Mouse (Mus musculus): ENCODE results near the gene Sec1.
A peak's percentile ranks its signal among the peaks of the same experiment; 100 is the strongest.

The Sec1 gene

DNA sequence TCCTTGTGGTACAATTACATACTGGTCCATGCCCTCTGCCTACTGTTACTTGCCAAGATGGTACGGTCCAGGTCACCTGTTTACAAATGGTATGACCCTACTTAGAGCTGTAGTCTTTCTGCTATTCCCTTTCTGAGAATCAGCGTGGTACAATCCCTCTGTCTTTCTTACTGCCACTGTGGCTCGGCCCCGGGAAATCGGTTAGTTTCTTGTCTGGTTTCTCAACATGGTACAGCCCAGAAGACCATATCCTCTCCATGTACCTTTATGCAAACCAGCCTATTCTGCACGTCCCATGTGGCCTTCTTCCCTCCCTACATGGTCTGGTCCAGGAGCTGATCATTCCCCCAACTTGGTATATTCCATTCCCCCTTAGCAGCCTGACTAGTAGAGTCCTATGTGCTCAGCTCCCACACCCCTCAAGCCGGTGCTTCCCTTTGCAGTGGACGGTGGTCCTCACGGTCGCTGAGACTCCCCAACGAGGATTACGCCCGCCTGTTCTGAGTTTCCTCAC, 9.9 kb upstream of the Sec1 start:
- peak; percentile 93 for DNase-seq

DNA sequence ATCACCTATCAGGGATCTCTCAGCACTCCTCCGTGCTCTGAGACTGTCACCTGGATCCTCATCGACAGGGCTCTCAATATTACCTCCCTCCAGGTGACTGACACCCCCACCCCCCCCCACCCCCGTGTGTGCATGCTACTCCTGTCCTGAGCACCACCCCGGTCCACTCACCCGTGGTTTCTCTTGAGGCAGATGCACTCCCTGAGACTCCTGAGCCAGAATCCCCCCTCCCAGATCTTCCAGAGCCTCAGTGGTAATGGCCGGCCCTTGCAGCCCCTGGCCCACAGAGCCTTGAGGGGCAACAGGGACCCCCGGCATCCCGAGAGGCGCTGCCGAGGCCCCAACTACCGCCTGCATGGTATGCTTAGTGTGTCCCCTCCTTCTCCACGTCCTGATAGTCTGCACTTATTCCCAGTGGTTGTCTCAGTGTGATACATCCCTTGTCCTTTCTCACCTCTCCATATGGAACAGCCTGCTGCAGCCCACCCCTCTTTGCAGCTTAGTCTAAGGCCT, 9.4 kb upstream of the Sec1 start:
- DNase-seq = peak; percentile 85

DNA sequence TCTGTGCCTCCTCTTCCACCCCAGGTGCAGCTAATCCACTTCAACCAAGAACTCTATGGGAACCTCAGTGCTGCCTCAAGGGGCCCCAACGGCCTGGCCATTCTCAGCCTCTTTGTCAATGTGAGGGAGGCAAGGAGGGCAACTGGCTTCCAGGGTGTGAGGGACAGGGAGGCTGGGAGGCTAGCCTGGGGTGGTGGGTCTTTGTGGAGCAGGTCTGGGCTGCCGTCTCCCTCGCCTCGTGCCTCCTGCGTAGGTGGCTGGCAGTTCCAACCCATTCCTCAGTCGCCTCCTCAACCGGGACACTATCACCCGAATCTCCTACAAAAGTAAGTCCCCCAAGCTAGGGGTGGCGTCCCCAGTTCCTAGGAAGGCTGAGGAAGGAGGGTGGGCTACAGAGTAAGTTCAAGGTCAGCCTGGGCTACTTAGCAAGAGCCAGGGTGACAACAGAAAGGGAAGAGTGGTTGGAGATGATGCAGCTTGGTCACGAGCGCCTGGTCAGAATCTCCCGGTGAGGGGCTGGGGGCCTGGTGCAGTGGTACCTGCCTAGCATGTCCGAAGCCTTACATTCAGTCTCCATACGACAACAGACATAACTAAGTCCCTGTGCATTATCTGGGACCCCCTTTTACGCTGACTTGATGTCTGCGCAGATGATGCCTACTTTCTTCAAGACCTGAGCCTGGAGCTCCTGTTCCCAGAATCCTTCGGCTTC, 8.8 kb upstream of the Sec1 start:
- peak; percentile 72 for DNase-seq

DNA sequence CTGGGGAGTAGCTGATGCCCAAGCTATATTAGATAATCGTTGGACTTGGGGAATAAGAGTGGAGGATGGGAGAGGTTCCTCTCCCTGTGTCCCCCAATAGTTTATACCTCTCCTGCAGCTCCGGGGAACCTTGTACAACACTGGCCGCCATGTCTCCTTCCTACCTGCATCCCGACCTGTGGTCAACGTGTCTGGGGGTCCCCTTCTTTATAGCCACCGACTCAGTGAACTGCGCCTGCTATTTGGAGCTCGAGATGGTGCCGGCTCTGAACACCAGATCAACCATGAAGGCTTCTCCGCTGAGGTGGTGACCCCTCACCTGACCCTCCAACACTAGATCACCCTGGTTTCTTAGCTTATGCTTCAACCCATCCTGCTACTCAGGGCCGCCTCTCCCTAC, 8.1 kb upstream of the Sec1 start:
- DNase-seq = peak; percentile 64

DNA sequence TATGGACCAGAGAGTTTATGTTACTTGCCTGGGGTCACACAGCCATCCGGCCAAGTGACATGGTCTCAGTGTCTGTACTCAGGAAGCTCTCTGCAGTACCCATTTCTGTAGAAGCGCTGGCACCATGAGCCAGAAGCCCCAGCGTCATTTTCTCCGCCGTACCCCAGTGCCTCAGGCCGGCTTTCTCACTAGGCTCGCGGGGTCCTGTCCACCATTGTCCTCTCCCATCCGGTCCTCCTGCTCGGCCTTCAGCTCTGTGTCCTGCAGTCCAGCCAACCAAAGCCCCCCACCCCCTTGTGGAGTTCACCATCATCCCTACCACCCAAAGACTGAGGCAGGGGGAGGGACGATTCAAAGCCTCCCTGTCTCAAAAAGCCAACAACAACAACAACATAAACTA, 7.4 kb upstream of the Sec1 start:
- DNase-seq = peak; percentile 72

DNA sequence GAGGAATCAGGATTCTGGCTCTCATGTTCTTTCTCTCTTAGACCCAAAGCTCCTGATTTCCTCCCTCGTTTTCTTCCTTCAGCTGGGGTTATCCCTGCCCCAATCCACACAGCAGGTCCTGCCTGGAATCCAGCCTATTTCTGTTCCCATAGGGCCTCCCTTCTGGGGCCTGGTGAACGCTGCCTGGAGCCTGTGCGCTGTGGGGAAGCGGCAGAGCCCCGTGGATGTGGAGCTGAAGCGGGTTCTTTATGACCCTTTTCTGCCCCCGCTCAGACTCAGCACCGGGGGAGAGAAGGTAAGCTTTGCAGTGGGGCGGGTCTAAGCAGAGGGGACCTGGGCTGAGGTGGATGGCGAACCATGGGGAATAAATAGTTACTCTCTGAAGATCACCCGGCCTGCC, 6.9 kb upstream of the Sec1 start:
- DNase-seq = peak; percentile 71

DNA sequence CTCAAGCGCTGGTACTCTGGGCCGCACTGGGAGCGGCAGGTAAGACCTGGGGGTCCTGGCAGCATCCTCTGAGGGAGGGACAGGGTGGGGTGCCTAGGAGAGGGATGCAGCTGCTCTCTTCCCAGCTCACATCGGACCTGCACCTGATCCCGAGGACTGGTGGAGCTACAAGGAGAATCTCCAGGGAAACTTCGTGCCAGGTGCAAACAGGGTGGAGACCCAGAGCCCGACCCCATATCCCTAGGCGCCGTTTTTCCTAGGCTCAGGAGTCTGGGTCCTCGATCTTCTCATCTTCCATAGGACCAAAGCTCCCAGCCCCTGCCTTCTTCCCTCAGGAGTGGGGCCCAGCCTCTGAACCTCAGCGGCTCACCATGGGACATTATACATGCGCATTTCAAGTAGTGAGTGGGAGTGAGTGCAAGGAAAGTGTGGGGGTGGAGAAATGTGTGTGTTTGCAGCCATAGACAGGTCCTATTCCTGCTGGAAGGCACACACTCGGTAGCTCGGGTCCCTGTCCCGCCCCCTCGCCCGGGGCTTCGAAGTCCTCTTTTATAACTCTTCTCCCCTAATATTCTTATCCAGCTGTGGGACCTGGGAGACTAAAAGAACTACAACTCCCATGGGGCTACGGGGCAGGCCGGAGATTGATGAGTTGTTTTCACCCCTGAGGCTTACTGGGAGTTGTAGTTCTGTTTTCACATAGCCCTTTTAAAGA, 6.3 kb upstream of the Sec1 start:
- DNase-seq = peak; percentile 86

DNA sequence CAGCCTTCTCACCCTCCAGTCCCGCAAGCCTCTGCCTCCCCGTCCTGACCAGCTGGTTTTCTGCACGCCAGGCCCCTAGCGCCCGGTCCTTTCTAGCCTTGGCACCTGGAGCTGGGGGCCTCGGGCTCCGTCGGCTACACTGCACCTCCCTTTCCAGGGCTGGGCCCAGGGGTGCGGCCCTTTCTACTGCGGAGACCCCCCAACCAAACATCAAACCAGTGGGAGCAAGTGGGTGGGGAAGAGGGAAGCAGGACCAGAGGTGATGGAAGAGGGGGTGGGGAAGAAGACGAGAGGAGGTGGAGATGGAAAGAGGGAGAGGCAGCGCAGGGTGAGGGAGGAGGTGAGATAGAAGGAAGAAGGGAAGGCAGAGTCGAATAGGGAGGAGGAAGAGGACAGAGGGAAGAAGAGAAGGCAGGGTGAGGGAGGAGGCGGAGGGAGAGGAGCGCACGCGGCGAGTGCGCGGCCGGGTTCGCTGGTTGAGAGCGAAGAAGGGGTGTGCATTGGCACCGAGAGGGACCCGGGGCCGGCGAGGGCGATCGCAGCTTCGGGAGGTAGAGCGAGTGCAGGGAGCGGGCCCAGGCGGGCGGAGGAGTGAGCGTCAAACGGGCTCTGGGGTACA, 5.4 kb upstream of the Sec1 start, which contains the start of gene Car11:
Gene Car11, plus strand, starts transcription at position 321 of the 619 bp plus-strand sequence.
- peak; percentile 74 for DNase-seq

DNA sequence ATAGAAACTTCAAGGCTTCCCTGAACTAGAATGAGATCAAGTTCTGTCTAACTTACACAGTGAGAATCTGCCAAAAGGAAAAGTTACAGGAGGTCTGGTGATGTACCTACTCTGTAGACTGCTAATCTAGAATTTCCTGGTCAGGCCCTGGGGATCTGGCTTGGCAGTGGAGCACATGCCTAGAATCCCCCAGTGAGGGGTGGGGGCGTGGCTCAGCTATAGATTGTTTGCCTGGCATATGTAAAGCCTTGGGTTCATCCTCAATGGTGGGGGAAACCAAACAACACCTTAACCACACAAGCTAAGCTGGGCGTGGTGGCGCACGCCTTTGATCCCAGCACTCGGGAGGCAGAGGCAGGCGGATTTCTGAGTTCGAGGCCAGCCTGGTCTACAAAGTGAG, 3.7 kb upstream of the Sec1 start:
- no peak for DNase-seq

DNA sequence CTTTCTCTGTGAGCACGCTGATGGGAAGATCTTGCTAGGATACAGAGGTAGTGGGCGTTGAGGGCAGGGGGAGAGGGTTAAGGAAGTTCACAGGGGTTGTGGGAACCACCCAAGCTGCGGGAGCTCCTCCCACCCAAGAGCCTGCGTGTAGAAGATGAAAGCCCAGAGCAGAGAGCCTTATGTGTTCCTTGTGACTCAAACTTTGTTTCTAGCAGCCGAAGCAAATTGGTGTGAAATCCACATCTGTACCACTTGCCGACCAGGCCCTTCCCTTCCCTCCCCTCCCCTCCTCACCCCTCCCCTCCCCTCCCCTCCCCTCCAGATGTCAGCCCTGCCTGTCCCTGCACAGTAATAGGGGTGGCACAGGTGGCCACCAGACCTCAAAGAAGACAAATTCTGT, 896 bp upstream of the Sec1 start:
- DNase-seq = no peak

DNA sequence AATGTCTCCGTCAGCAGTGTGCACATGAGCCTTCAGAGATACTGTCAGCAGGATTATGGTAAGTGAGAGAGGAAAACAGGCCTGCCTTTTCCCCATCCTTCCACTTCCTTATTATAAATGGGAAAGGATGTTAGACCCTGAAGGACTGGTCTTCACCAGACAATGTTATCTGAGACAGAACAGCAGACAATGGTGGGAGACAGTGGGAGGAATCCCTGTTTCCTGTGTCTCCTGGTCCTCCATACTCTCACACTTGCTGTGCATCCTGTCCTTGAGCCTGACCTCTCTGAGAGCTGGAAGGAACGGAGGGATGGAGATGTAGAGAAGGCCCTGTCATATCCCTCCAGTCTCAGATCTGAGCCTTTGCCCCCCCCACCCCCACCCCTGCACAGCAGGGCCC, 1.8 kb downstream of the Sec1 start:
- no peak for DNase-seq

DNA sequence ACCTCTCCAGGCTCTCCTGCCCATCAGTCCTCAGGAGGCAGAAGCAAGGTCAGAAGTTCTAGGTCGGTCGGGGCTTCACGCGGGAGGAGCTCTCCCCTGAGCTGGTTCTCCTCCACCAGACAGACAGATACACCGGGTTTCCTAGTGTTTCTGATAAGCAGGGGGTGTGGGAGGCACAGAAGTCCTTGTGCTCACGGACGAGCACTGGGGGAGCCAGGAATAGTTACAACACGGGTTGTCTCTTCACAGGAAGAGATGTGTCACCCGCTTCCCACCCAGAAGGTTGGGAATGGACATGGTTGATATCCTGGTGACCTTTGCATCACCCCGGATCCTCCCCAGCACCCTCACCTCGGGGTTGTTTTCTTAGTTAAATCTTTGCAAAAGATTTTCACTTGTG, 4.4 kb downstream of the Sec1 start:
- no peak for DNase-seq

DNA sequence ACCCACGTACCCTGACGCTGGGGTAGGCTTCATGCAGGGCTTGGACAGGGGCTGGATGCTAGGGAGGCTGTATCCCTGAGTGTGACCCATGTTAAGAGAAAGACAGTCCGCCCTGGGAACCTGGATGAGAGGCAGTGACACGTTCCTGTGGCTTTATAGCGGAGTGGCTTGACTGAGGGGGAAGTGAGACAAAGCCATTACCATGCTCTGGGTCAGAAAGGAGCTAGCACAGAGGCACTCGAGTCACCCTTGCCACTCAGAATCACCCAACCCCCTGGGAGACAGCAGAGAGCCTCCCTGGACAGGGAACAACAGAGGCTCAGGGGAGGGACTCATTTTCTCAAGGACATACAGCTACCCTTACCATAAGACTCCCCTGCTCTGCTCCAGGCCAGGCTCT, 5.1 kb downstream of the Sec1 start:
- DNase-seq = no peak

DNA sequence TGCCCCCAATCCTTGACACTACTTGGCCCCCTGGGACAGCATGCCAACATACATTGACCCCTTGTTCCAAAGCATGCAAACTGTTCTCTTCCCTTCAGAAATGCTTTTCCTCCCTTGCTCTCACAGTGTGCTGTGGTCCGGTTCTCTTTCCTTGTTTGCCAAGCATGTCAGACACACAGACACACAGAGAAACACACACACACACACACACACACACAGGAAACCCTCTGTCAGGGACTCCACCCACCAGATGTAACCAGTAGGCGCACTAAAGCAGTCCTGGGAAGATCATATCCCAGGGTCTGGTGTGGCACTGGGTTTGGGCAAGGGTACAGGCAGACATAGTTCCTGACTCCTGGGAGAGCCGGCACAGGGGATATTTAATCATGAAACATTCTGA, 7.4 kb downstream of the Sec1 start:
- no peak for DNase-seq

DNA sequence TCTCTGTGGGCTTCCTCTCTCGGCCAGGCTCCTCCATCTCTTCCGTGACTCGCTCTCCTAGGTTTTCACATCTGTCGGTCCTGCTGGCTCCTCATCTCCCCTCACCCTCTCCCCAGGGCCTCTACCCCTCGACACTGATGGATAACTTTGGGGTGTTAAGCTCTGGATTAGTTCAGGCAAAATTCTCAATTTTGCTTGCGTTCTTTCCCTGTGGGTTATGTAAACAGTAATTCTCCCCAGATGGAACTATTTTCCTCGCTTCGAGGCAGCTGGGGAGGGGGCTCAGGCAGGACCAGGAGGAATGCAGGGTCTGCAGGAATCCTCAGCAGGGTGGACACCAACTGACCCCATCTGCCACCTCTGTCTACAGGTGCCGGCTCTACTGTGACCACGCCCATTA, 8.4 kb downstream of the Sec1 start:
- no peak for DNase-seq

DNA sequence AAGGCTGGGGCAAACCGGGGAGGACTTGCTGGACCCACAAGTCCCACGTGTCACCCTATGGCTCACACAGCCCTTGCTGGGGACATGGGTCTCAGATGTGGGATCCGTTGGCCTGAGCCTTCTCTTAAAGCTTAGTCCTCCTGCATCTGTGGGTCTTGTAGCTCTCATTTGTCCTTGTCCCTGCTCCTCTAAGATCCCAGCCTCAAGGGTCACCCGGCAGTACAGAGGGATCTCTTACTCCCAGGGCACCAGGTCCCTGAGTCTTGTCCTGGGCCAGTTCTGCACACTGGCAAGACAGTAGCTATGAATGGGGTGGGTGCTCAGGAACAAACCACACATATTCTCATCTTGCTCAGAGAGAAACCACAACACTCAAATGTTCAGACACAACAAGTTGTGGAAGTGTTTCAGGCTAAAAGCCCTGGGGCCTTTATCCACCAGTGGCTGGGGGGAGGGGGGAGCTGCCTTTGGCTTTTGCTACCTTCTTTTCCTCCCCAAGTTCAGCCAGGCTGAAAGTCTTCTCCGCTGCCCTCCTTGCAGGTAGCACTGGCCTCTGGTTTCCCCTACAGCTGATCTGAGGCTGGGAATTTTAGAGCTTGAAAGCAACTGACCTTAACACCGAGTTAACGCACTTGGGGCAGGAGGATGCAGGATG, 10.7 kb downstream of the Sec1 start, which contains the start of gene Ntn5:
Gene Ntn5, plus strand, starts transcription at position 627 of the 655 bp plus-strand sequence.
- DNase-seq = no peak

DNA sequence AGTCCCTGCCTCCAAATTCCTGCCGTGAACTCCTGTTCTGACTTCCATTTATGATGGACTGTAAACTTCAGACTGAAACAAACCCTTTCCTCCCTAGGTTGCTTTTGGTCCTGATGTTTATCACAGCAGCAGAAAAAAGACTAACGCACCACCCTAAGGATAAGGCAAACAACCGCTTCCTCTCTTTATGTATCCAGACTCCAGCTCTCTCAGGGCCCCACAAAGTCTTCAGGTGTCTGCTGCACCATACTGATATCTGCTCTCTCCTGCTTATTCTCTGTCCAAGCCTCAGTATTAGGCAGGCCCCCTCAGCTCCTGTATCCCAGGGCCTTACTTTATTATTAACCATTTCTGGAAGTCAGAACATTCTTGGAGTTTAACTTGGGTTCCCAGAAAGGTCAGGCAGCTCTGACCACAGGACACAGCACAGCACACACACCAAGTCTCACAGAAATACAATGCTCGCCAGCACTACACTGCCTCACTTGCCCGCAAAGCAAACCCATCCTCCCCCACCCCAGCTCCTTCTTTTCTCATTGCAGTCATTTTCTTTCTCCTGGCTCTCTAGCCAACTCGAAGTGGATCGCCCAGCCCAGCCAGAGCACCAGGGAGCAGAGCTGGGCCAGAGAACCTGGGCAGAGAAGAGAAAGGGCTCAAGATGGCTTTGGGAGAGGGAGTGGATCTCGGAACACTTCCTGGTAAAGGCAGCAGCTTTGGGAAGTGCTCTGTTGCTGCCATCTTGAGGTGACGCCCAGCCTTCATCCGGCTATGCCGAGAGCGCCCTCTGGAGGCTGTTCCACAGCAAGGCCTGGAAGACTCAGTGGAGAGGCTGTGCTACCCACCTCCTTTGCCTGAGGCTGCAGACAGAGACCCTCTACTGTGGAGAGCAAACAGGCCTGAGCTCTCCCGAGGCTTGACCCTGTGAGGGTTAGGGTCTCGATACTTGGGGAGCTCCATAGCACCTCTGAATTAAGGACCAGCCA, 11.8 kb downstream of the Sec1 start:
- peak; percentile 85 for DNase-seq

DNA sequence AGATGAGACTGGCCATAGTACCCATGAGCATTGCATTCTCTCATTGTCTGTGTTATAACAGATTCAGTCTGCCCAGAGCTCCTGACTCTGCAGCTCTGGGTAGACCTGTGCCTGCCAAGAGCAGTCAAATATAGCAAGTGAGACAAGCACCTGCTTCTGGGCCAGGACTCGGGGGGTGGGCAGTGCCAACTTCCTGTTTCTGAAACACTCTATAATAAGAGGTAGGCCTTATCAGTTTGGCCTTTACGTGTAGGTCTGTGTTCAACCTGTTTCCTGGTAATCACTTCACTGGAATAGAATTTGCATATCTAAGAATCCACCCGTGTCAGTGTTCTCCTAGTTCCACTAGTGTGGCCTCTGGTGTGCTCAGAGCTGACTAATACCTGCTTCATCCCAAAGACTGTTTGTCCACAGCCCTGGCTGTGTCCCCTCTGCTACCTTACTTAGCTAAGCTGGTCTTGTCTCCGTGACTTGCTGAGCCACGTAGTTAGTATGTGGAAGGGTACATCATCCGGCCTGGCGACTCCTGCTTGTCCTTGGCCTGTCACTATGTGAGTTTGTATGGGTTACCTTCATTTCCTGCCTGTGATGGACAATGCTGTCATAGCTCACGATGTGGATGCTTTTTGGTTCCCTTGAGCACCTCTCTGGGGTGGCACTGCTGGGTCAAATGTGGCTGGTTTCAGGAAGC, 13.0 kb downstream of the Sec1 start:
- DNase-seq = peak; percentile 63

DNA sequence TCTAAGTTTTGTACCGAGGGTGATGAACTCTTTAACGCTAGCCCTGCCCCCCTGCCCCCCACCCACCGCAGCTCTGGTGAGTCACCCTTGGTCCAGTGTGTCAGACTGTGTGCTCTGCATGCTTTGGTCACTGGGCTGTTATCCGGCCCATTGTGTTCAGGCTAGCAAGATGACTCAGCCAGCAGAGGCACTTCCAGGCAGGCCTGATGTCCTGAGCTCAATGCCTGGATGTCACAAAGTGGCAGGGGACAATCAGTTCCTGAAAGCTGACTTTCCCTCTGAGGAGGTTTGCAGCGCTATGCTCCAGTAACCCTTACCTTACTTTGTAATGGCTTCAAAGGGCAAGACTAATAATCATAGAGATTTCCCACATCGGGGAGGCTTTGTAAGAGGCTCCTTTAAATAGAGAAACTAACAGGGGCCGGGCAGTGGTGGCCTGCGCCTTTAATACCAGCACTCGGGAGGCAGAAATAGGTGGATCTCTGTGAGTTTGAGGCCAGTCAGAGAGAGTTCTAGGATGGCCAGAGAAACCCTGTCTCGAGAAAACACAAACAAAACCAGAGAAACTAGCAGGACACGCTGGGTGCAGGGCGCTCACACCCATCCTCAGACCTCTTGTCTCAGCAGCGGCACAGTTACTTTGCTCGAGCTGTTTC, 14.1 kb downstream of the Sec1 start:
- DNase-seq = no peak

DNA sequence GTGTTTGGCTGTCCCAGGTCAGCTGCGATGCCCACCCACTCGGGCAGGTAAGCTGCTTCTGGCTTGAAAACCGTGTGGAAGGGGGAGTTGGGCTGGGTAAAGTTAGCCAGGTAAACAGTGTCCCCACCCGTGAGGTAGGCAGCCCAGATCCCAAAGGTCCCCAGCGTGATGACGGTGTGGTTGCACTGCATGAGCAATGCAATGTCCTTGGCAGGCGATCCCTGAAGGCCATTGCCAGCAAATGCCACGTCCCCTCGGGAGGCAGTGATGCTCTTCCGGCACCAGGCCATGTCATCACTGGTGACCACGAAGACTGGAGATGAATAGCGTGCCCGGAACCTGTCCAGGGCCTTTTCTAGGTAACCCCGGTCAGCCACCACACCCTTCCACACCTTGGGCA, 15.7 kb downstream of the Sec1 start:
- no peak for DNase-seq
